Mouse (Mus musculus) megakaryocyte, embryonic 14.5 days (primary cell): ENCODE measurements around the gene Nceh1.

Source experiments
- FLI1 ChIP-seq: IDR thresholded peaks from 2 replicates; pipeline ENCODE4 v1.6.1; 2012; ENCODE audit warnings: low read length, inconsistent platforms, mixed read lengths
- GATA1 ChIP-seq: IDR thresholded peaks from 3 replicates; pipeline ENCODE4 v1.6.1; 2012; ENCODE audit warnings: mixed read lengths, low read length, inconsistent platforms, borderline replicate concordance

- no peak for TF ChIP-seq GATA1
- TF ChIP-seq FLI1 = no peak
These were observed 11.1 kb downstream of the Nceh1 start for GRCm38 (mm10) chr3:27193844-27194317.
